Comparison of ENCODE assay signal across 27 mouse cellular contexts in genomic region chr7:73349158-73349557, GRCm38 (mm10). TPM values are rescaled to one million over a fixed set of nuclear protein-coding genes. Genes with fewer than 3 reads are reported as not detected.
A peak's percentile ranks its signal among the peaks of the same experiment; 100 is the strongest.
DNase-seq lines count a peak whose midpoint lies in the region; ATAC-seq and TF ChIP-seq lines count a peak whose summit lies in the region.
"Had no signal": no experiment of that assay in that cellular context is flagged by ENCODE, and none has a peak within 500 bp of the region (broad histone marks: within the 10 kb centered on the region; RNA-seq: fewer than 3 reads in every experiment).

No protein-coding gene starts in this region.

- TF ChIP-seq POLR2A in myocyte (IDR thresholded peaks at IDR 0.05; ENCODE audit: insufficient read length, low read depth) = no peak

- ATAC-seq in heart, embryonic 14.5 days (ENCODE audit: insufficient number of reproducible peaks, insufficient read depth, low FRiP score, low read depth) = no peak
- ATAC-seq: activated CD4-positive, CD25-positive, alpha-beta regulatory T cell, adult 4 months; forebrain, embryonic 14.5 days; forebrain, embryonic 16.5 days; Patski had no signal

- H3K36me3 ChIP-seq in heart, embryonic 14.5 days (ENCODE audit: control insufficient read depth, insufficient read depth, low read length) = no peaks in the 10 kb centered on the region
- H3K36me3 ChIP-seq in C2C12 (ENCODE audit: control insufficient read depth, insufficient read depth) (no peaks in the 10 kb centered on the region), myocyte (ENCODE audit: control insufficient read depth, insufficient read depth) (no peaks in the 10 kb centered on the region)
- H3K36me3 ChIP-seq: embryonic facial prominence, embryonic 13.5 days; embryonic facial prominence, embryonic 15.5 days; forebrain, embryonic 10.5 days; forebrain, embryonic 12.5 days had no signal

- no peak for DNase-seq in heart, postnatal 10 days
- no peak for DNase-seq in layer of hippocampus, postnatal 14 days (ENCODE audit: low spot score in 2 of 2)
- no peak for DNase-seq in spleen, adult 18-20 months
- DNase-seq: adrenal gland, adult 8-10 months; adrenal gland, postnatal 14 days; adrenal gland, postnatal 36 days; B cell, adult 2 months; cerebellum, adult 11 months; cerebellum, adult 18-20 months; cerebellum, adult 8-10 months; cerebellum, adult 9-11 months; cerebellum, postnatal 14 days; cerebellum, postnatal 36 days had no signal

- H3K4me3 ChIP-seq in heart, embryonic 14.5 days (ENCODE audit: control insufficient read depth in 1 of 2, insufficient read depth in 1 of 2, low read depth in 1 of 2, low read length in 2 of 2) = no peak overlapping the region
- no peak overlapping the region for H3K4me3 ChIP-seq in C2C12 (ENCODE audit: insufficient read depth, poor library complexity, severe bottlenecking)
- no peak overlapping the region for H3K4me3 ChIP-seq in myocyte
- H3K4me3 ChIP-seq: embryonic facial prominence, embryonic 13.5 days; embryonic facial prominence, embryonic 15.5 days; erythroblast, embryonic 14.5 days; forebrain, embryonic 10.5 days; forebrain, embryonic 12.5 days had no signal

- intact Hi-C loops in heart, postnatal 10 days (cut with DNase I) = no loop called here

- no peak overlapping the region for H3K27ac ChIP-seq in heart, embryonic 14.5 days (replicated peaks in 1 of 2; ENCODE audit: control insufficient read depth in 1 of 2, insufficient read depth in 1 of 2, low read depth in 2 of 2, low read length in 2 of 2)
- H3K27ac ChIP-seq: embryonic facial prominence, embryonic 13.5 days; embryonic facial prominence, embryonic 15.5 days; forebrain, embryonic 10.5 days; forebrain, embryonic 12.5 days had no signal

- 53% methylated on average over 8 of the region's 8 CpGs for WGBS in heart, embryonic 14.5 days

- H3K27me3 ChIP-seq in heart, embryonic 14.5 days (ENCODE audit: control insufficient read depth, insufficient read depth, low read length) = peaks cover 8% of the 10 kb centered on the region; the same call in 1 of the 2 replicates
- H3K27me3 ChIP-seq in C2C12 (ENCODE audit: control insufficient read depth, insufficient read depth, insufficient read length) = no peaks in the 10 kb centered on the region
- H3K27me3 ChIP-seq in myocyte (ENCODE audit: control insufficient read depth, insufficient read depth, insufficient read length) = no peaks in the 10 kb centered on the region
- H3K27me3 ChIP-seq: forebrain, embryonic 12.5 days; Patski had no signal

- H3K79me2 ChIP-seq in C2C12 (ENCODE audit: control insufficient read depth, insufficient read depth) (no peaks in the 10 kb centered on the region), myocyte (ENCODE audit: control insufficient read depth, insufficient read depth) (no peaks in the 10 kb centered on the region)

- H3K4me2 ChIP-seq in heart, embryonic 14.5 days (ENCODE audit: low read length) = peak overlapping the region; percentile 9; the same call in 1 of the 2 replicates
- H3K4me2 ChIP-seq in myocyte (ENCODE audit: low read depth) = peak overlapping the region; percentile 38
- H3K4me2 ChIP-seq: embryonic facial prominence, embryonic 13.5 days; embryonic facial prominence, embryonic 15.5 days; forebrain, embryonic 12.5 days had no signal

- H3ac ChIP-seq in C2C12 (ENCODE audit: control insufficient read depth, insufficient read length, low read depth) (no peak overlapping the region), myocyte (ENCODE audit: control insufficient read depth, insufficient read length) (no peak overlapping the region)

- H3K9ac ChIP-seq in heart, embryonic 14.5 days (ENCODE audit: low read length) = no peak overlapping the region
- H3K9ac ChIP-seq: embryonic facial prominence, embryonic 13.5 days; embryonic facial prominence, embryonic 15.5 days; forebrain, embryonic 12.5 days had no signal

- TF ChIP-seq CTCF in C2C12 (IDR thresholded peaks at IDR 0.05; ENCODE audit: control insufficient read depth, insufficient read depth, insufficient read length) = no peak

- H3K79me3 ChIP-seq in C2C12 (ENCODE audit: low read depth) = no peaks in the 10 kb centered on the region

- H3K4me1 ChIP-seq in heart, embryonic 14.5 days (ENCODE audit: control insufficient read depth in 2 of 2, insufficient read depth in 2 of 2, low read length in 2 of 2) = peaks cover 4 to 7% of the 10 kb centered on the region in 2 experiments; a peak in 3 of 4 replicates

- no peaks in the 10 kb centered on the region for H3K9me3 ChIP-seq in heart, embryonic 14.5 days (ENCODE audit: control insufficient read depth, low read length)
- H3K9me3 ChIP-seq: embryonic facial prominence, embryonic 13.5 days; embryonic facial prominence, embryonic 15.5 days; forebrain, embryonic 10.5 days; forebrain, embryonic 12.5 days had no signal

TF ChIP-seq in C2C12, 6 proteins besides CTCF, POLR2A, EP300 and RAD21:
- TF ChIP-seq MAX (IDR thresholded peaks at IDR 0.05) (no peak), MYOD1 (IDR thresholded peaks at IDR 0.05; ENCODE audit: control insufficient read depth, insufficient read length, low read depth) (no peak), FOSL1 (IDR thresholded peaks at IDR 0.05; ENCODE audit: insufficient read depth, low read length, poor library complexity, severe bottlenecking) (no peak), CEBPB (IDR thresholded peaks at IDR 0.05; ENCODE audit: low read depth) (peak; percentile 88)

TF ChIP-seq in myocyte, 11 proteins besides CTCF, POLR2A, EP300 and RAD21:
- TF ChIP-seq CEBPB (IDR thresholded peaks at IDR 0.05; ENCODE audit: insufficient read depth, poor library complexity, severe bottlenecking) (peak; percentile 91), POLR2AphosphoS2 (IDR thresholded peaks at IDR 0.05; ENCODE audit: insufficient read length, low read depth) (no peak)

RNA-seq across cellular contexts. Expression of gene Rgma, which starts 26.2 kb away (rescaled TPM):
- 3.1 and 3.2 TPM in 2 replicates for polyA plus RNA-seq in heart, embryonic 14.5 days (2014; fragmentation: Nextera tagmentation; extraction: Ambion mirVana)
- 10 to 100 TPM; 40.6 to 50.4 TPM for total RNA-seq in heart, postnatal 10 days (2021)
- polyA plus RNA-seq in C2C12 (2012; fragmentation: generic; extraction: Trizol) = 1.4 TPM
- 34.0 TPM for polyA plus RNA-seq in myocyte (2012; fragmentation: generic; extraction: Trizol)
- total RNA-seq in layer of hippocampus, postnatal 14 days (2021) = 10 to 100 TPM; 60.2 to 66.3 TPM
- total RNA-seq: common myeloid progenitor, adult 5-6 weeks; MEL had no signal
- polyA plus RNA-seq: activated CD4-positive, CD25-positive, alpha-beta regulatory T cell, adult 4 months; erythroblast, embryonic 14.5 days had no signal
